Mouse (Mus musculus) E14TG2a.4 (cell line): ENCODE data around the gene Ces1e.

ENCODE experiments used
- H3K27me3 ChIP-seq: 2 replicates; pipeline ENCODE4 v1.6.1; 2014; ENCODE audit warnings: low read length, control low read depth; ENCODE audit not compliant: insufficient read depth
- H3K36me3 ChIP-seq: 2 replicates; pipeline ENCODE4 v1.6.1; 2014; ENCODE audit warnings: low read length, control low read depth; ENCODE audit not compliant: insufficient read depth
- H3K4me1 ChIP-seq: replicated peaks from 2 replicates; pipeline ENCODE4 v1.6.1; 2014; ENCODE audit warnings: low read depth, low read length, control low read depth
- H3K4me3 ChIP-seq: replicated peaks from 2 replicates; pipeline ENCODE4 v1.5.1; 2014; ENCODE audit warnings: mild to moderate bottlenecking, low read length
- H3K9me3 ChIP-seq: 2 replicates; pipeline ENCODE4 v1.6.1; 2014; ENCODE audit warnings: low read length, control low read depth
- CTCF ChIP-seq: conservative IDR thresholded peaks from 2 replicates; pipeline ENCODE4 v1.5.1; 2014; ENCODE audit warnings: low read length
- NANOG ChIP-seq: IDR thresholded peaks from 2 replicates; pipeline ENCODE4 v1.6.1; 2014; ENCODE audit warnings: borderline replicate concordance, low read length, mixed read lengths
- POU5F1 ChIP-seq: IDR thresholded peaks from 2 replicates; pipeline ENCODE4 v1.6.1; 2014; ENCODE audit warnings: low read length, borderline replicate concordance

Ces1e gene

DNA sequence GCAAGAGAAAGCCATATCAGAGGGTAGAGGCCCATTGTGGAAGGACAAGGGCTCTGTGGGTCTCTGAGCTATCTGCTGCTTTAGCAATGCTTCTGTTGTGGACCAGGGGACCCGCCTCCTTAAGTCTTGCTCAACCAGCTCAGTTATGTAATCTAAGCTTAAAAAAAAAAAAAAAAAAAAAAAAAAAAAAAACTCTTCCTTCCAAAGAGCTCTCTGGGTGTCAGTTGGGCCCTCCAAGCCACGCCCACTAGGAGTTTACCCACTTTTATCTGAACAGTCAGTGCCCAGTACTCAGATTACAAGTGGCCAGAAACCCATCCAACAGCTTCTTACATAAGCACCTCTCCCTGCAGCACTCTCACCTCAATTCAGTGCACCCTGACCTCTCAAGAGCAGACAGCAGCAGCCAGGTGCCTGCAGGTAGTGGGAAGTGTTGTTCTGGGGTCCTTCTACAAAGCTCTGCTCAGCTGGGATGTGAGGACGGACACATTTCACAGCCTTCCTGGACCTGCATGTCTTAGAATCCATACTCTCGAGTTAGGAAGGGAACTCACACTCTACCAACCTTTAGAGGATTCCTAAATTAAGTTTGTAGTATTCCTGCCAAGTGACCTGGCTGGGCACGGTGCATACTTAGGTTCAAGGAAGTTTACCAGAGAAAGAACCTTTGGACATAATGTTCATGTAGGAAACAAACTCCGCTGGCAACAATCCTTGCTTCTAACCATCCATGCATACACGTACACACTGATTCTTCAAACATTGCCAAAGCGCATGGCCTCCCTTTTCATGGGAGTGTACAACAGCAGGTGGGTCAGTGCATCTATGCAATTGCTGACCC is 31.5 kb downstream of the Ces1e start, which contains the start of gene Ces1d:
Ces1d (minus strand) TSS at position 154 of the 841 bp plus-strand sequence.
- H3K36me3 ChIP-seq: no peaks in the 10 kb centered on the region
- TF ChIP-seq NANOG (no peak), POU5F1 (no peak)
- H3K4me3 ChIP-seq: no peak within 1 kb of the TSS
- no peaks in the 10 kb centered on the region for H3K9me3 ChIP-seq
- no peaks in the 10 kb centered on the region for H3K27me3 ChIP-seq
- H3K4me1 ChIP-seq: no peaks in the 10 kb centered on the region

- Histone ChIP-seq H3K4me1 (no peaks in the 10 kb centered on the region), H3K27me3 (no peaks in the 10 kb centered on the region), H3K4me3 (no peak overlapping the region), H3K9me3 (no peaks in the 10 kb centered on the region), H3K36me3 (no peaks in the 10 kb centered on the region)
- TF ChIP-seq NANOG (no peak), CTCF (no peak), POU5F1 (no peak)
Observed at GRCm38 (mm10) chr8:93196436-93196835, 33.0 kb downstream of the Ces1e start.

DNA sequence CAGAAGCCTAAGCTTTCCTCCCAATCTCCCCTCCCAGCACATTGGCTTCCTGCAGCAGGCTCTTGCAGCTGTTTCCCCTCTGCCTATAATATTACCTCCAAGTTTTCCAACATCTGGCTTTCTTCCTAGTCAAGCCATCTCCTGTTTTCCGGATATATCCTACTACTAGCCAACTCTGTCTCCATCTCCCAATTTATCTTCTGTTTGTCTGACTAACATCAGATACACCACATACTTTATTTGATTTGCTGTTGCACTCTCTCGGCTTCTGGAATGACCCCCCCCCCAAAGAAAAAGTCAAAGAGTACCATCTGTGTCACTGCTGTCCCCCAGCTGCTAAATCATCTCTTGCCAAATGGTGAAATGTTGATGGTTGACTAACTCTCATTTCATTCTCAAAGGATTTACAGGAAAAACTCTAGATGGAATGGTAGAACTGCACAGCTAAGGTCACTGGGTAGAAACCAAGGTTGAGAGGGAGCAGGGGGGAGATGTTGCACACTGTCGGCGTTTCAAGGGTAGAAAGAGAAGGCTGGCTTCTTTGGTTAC is 48.8 kb downstream of the Ces1e start:
- Histone ChIP-seq H3K27me3 (no peaks in the 10 kb centered on the region), H3K4me1 (peaks cover 12% of the 10 kb centered on the region), H3K4me3 (no peak overlapping the region), H3K9me3 (no peaks in the 10 kb centered on the region), H3K36me3 (no peaks in the 10 kb centered on the region)
- no peak for TF ChIP-seq NANOG

DNA sequence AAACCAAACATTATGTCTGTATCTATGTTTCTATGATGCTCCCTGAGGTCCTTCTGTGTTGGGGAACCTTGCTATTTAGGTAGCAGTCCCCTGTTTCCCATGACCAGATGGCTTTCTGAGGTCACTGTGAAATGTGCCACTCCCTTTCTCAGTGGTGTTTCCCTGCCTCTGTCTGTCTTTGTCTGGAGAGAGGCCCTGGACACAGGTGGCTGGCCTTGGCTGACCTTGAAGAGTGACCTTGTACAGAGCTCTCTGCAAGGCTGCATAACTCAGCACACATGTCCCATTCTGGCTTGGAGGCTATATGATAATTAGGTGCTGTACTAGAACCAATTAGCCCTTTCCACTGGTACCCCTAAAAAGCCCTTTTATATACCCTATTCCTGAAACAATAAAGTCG is 52.8 kb downstream of the Ces1e start:
- Histone ChIP-seq H3K9me3 (no peaks in the 10 kb centered on the region), H3K4me3 (no peak overlapping the region), H3K4me1 (peaks cover 12% of the 10 kb centered on the region), H3K27me3 (no peaks in the 10 kb centered on the region), H3K36me3 (no peaks in the 10 kb centered on the region)
- TF ChIP-seq POU5F1: no peak
- TF ChIP-seq NANOG: no peak
- TF ChIP-seq CTCF: no peak

GRCm38 (mm10) chr8:93174554-93174953 is 54.9 kb downstream of the Ces1e start:
- TF ChIP-seq POU5F1 (no peak), CTCF (no peak), NANOG (no peak)
- no peaks in the 10 kb centered on the region for H3K27me3 ChIP-seq
- no peaks in the 10 kb centered on the region for H3K36me3 ChIP-seq
- no peak overlapping the region for H3K4me3 ChIP-seq
- peaks cover 12% of the 10 kb centered on the region for H3K4me1 ChIP-seq
- H3K9me3 ChIP-seq: no peaks in the 10 kb centered on the region

DNA sequence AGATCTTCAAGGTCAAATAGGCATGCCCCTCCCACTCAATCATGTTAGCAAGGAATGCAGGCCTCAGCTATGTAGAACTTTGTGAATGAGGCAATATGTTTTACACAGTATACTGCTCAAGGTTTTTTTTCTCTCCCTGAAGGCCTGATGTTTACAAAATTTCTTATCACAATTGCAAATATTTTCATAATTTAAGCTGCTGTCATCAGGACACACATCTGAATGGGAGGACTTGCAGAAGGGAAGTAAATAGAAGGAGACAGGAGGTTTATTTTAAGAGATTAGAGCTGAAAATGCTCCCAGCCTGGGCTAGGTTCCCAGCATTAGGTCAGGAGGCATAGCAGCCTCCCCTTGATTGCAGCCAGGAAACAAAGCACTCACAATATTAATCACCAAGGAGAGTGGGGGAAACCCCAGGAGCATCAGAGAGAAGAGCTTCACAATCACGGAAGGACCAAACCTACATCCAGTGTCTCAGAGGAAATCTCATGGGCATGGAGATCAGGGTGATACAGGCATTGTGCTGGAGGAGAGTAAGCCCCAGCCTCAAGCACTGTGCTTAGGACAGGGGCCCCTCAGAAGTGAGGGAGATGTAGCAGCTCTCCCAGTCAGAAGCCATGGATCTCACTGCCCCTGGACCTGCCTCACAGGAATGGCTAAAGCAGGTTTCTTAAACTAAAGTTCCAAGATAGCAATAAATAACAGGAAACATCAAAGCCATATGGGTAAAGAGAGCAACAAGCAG is 57.4 kb downstream of the Ces1e start:
- no peaks in the 10 kb centered on the region for H3K36me3 ChIP-seq
- peaks cover 11% of the 10 kb centered on the region for H3K4me1 ChIP-seq
- H3K9me3 ChIP-seq: no peaks in the 10 kb centered on the region
- TF ChIP-seq NANOG (no peak), POU5F1 (no peak), CTCF (no peak)
- H3K4me3 ChIP-seq: no peak overlapping the region
- H3K27me3 ChIP-seq: no peaks in the 10 kb centered on the region

DNA sequence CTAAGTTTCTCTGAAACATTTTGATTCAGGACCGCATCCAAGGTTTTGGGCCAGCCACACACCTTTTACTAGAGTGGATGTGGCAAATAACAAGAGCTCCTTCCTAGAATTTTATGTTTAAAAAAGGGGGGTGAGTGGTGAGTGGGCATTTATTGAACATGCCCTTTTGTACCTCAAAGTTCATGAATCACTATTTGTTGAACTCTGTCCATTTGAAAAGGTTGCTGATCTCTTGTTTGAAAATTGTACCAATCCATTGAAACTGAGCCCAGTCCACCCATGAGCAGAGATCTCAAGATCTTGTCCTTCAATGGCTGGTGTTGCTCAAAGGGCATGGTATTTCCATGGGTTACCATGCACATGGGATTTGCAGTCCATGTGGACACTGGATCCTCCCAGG is 66.1 kb downstream of the Ces1e start:
- no peaks in the 10 kb centered on the region for H3K27me3 ChIP-seq
- H3K4me3 ChIP-seq: no peak overlapping the region
- H3K9me3 ChIP-seq: no peaks in the 10 kb centered on the region
- H3K4me1 ChIP-seq: no peaks in the 10 kb centered on the region
- H3K36me3 ChIP-seq: no peaks in the 10 kb centered on the region
- TF ChIP-seq POU5F1 (no peak), NANOG (no peak), CTCF (no peak)

DNA sequence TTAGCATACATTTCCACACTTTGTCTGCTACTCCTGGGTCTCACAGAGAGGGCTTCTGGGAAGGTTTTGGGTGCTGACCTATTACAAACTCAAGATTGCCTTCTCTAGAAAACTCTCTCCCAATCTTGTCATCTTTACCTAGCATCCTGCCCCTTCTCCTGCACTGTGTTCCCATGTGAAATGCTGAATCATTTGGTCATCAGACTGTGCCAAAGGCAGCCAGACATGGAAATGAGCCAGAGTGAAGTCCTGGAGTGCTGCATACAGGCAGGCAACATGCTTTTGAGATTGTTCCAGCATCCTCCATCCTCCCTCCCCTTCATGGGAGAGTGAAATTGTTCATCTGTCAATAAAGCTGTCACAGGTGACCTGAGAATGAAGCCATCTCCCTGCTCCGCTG is 78.0 kb downstream of the Ces1e start:
- H3K27me3 ChIP-seq: no peaks in the 10 kb centered on the region
- no peak overlapping the region for H3K4me3 ChIP-seq
- H3K9me3 ChIP-seq: no peaks in the 10 kb centered on the region
- H3K36me3 ChIP-seq: no peaks in the 10 kb centered on the region
- TF ChIP-seq POU5F1 (no peak), NANOG (no peak), CTCF (no peak)
- 0 out of 2 replicates have a peak, but pooled peaks cover 4% of the 10 kb centered on the region for H3K4me1 ChIP-seq
